In genomic region chr17:80168425-80169182, GRCm38 (mm10) we compare ENCODE assay signal across 8 mouse cellular contexts. TPM values are rescaled to one million over a fixed set of nuclear protein-coding genes. Genes with fewer than 3 reads are reported as not detected.
DNase-seq lines count a peak whose midpoint lies in the region; ATAC-seq lines count a peak whose summit lies in the region.

No protein-coding gene starts in this region.

- 0 out of 2 replicates have a peak, but pooled peaks have one; percentile 32 for ATAC-seq in heart, embryonic 15.5 days (replicated peaks; ENCODE audit: insufficient number of reproducible peaks, insufficient read depth, low FRiP score, low read depth)
- peak; percentile 91 for ATAC-seq in midbrain, embryonic 16.5 days
- ATAC-seq in megakaryocyte progenitor cell, adult 5-6 weeks (replicated peaks; ENCODE audit: poor library complexity), result no peak

- peaks cover 23% of the 10 kb centered on the region for H3K4me1 ChIP-seq in forebrain, embryonic 10.5 days
- H3K4me1 ChIP-seq in heart, embryonic 15.5 days (replicated peaks), result peaks cover 37% of the 10 kb centered on the region
- H3K4me1 ChIP-seq in midbrain, embryonic 16.5 days (ENCODE audit: control insufficient read depth, insufficient read depth, low read length), result peaks cover 18% of the 10 kb centered on the region

- peak overlapping the region; percentile 49 for H3K4me2 ChIP-seq in heart, embryonic 15.5 days
- peak overlapping the region; percentile 55 for H3K4me2 ChIP-seq in midbrain, embryonic 16.5 days (ENCODE audit: low read length)

- H3K9ac ChIP-seq in heart, embryonic 15.5 days, result no peak overlapping the region
- peak overlapping the region; percentile 48 for H3K9ac ChIP-seq in midbrain, embryonic 16.5 days (ENCODE audit: low read depth, low read length)

- 33% methylated on average over 16 of the region's 16 CpGs for WGBS in forebrain, embryonic 10.5 days
- 25% methylated on average over 16 of the region's 16 CpGs for WGBS in heart, embryonic 15.5 days
- WGBS in midbrain, embryonic 16.5 days, result 19% methylated on average over 16 of the region's 16 CpGs

- H3K36me3 ChIP-seq in forebrain, embryonic 10.5 days (replicated peaks), result no peaks in the 10 kb centered on the region
- no peaks in the 10 kb centered on the region for H3K36me3 ChIP-seq in heart, embryonic 15.5 days
- no peaks in the 10 kb centered on the region for H3K36me3 ChIP-seq in midbrain, embryonic 16.5 days (ENCODE audit: control insufficient read depth, insufficient read depth, low read length)

- H3K4me3 ChIP-seq in forebrain, embryonic 10.5 days, result peak overlapping the region; percentile 10; the same call in 1 of the 2 replicates
- H3K4me3 ChIP-seq in heart, embryonic 15.5 days, result peak overlapping the region; percentile 1; the same call in 1 of the 2 replicates
- peak overlapping the region; percentile 19 for H3K4me3 ChIP-seq in midbrain, embryonic 16.5 days (ENCODE audit: low read depth, low read length)

- H3K27me3 ChIP-seq in forebrain, embryonic 10.5 days (ENCODE audit: poor library complexity, severe bottlenecking), result no peaks in the 10 kb centered on the region
- no peaks in the 10 kb centered on the region for H3K27me3 ChIP-seq in heart, embryonic 15.5 days
- H3K27me3 ChIP-seq in midbrain, embryonic 16.5 days (ENCODE audit: control insufficient read depth, insufficient read depth, low read depth, low read length), result no peaks in the 10 kb centered on the region

- H3K9me3 ChIP-seq in forebrain, embryonic 10.5 days, result no peaks in the 10 kb centered on the region
- H3K9me3 ChIP-seq in heart, embryonic 15.5 days (replicated peaks), result no peaks in the 10 kb centered on the region
- no peaks in the 10 kb centered on the region for H3K9me3 ChIP-seq in midbrain, embryonic 16.5 days (replicated peaks; ENCODE audit: control insufficient read depth, low read length, poor library complexity, severe bottlenecking)

- H3K27ac ChIP-seq in forebrain, embryonic 10.5 days, result peak overlapping the region; percentile 40; the same call in 1 of the 2 replicates
- peak overlapping the region; percentile 10; the same call in 1 of the 2 replicates for H3K27ac ChIP-seq in heart, embryonic 15.5 days
- peak overlapping the region; percentile 90 for H3K27ac ChIP-seq in midbrain, embryonic 16.5 days (ENCODE audit: low read length)

- peak; percentile 15 for DNase-seq in urinary bladder, postnatal 14 days (ENCODE audit: low spot score)
- DNase-seq in urinary bladder, postnatal 36 days (ENCODE audit: low spot score in 2 of 2), result no peak
- DNase-seq in forebrain, embryonic 10.5 days (ENCODE audit: extremely low spot score, low spot score), result peak; percentile 44
- peak; percentile 61 to 63 for DNase-seq in layer of hippocampus, postnatal 10 days (ENCODE audit: low spot score in 2 of 2)
- DNase-seq in spleen, adult 12 weeks (ENCODE audit: low spot score), result no peak

RNA-seq across cellular contexts. Expression of gene Srsf7, which starts 38.5 kb away (rescaled TPM):
- 917 and 919 TPM in 2 replicates for polyA plus RNA-seq in forebrain, embryonic 10.5 days (2016; fragmentation: Nextera tagmentation; extraction: Ambion mirVana)
- 252 and 294 TPM in 2 replicates for polyA plus RNA-seq in heart, embryonic 15.5 days (2015; fragmentation: Nextera tagmentation; extraction: Ambion mirVana)
- total RNA-seq in layer of hippocampus, postnatal 10 days (2021), result 100 to 1,000 TPM; 122 to 141 TPM
- 395 and 441 TPM in 2 replicates for polyA plus RNA-seq in midbrain, embryonic 16.5 days (2015; fragmentation: Nextera tagmentation; extraction: Ambion mirVana)
- total RNA-seq in megakaryocyte progenitor cell, adult 5-6 weeks (2015), result 538 and 545 TPM in 2 replicates
- total RNA-seq in megakaryocyte progenitor cell, adult 5-6 weeks (2017), result 490 and 575 TPM in 2 replicates

RNA-seq across cellular contexts. Expression of gene Ttc39d, which starts 38.7 kb away (rescaled TPM):
- 0.09 and 0.20 TPM in 2 replicates for polyA plus RNA-seq in forebrain, embryonic 10.5 days (2016; fragmentation: Nextera tagmentation; extraction: Ambion mirVana)
- 0.10 TPM in 1 of 2 replicates, not detected in the other for polyA plus RNA-seq in heart, embryonic 15.5 days (2015; fragmentation: Nextera tagmentation; extraction: Ambion mirVana)
- total RNA-seq in layer of hippocampus, postnatal 10 days (2021), result under 1 TPM; 0.16 to 0.22 TPM
- 0.11 and 0.30 TPM in 2 replicates for polyA plus RNA-seq in midbrain, embryonic 16.5 days (2015; fragmentation: Nextera tagmentation; extraction: Ambion mirVana)
- not detected in 2 replicates for total RNA-seq in megakaryocyte progenitor cell, adult 5-6 weeks (2015)
- total RNA-seq in megakaryocyte progenitor cell, adult 5-6 weeks (2017), result not detected in 2 replicates

RNA-seq across cellular contexts. Expression of gene Galm, which starts 41.3 kb away (rescaled TPM):
- 13.4 and 15.5 TPM in 2 replicates for polyA plus RNA-seq in forebrain, embryonic 10.5 days (2016; fragmentation: Nextera tagmentation; extraction: Ambion mirVana)
- polyA plus RNA-seq in heart, embryonic 15.5 days (2015; fragmentation: Nextera tagmentation; extraction: Ambion mirVana), result 13.0 and 13.4 TPM in 2 replicates
- 1 to 10 TPM; 2.9 to 3.7 TPM for total RNA-seq in layer of hippocampus, postnatal 10 days (2021)
- polyA plus RNA-seq in midbrain, embryonic 16.5 days (2015; fragmentation: Nextera tagmentation; extraction: Ambion mirVana), result 1.4 and 2.0 TPM in 2 replicates
- total RNA-seq in megakaryocyte progenitor cell, adult 5-6 weeks (2015), result 5.9 and 7.6 TPM in 2 replicates
- 4.5 and 6.7 TPM in 2 replicates for total RNA-seq in megakaryocyte progenitor cell, adult 5-6 weeks (2017)

RNA-seq across cellular contexts. Expression of gene Gemin6, which starts 55.6 kb away (rescaled TPM):
- 64.1 and 66.8 TPM in 2 replicates for polyA plus RNA-seq in forebrain, embryonic 10.5 days (2016; fragmentation: Nextera tagmentation; extraction: Ambion mirVana)
- 24.2 and 26.0 TPM in 2 replicates for polyA plus RNA-seq in heart, embryonic 15.5 days (2015; fragmentation: Nextera tagmentation; extraction: Ambion mirVana)
- total RNA-seq in layer of hippocampus, postnatal 10 days (2021), result 1 to 10 TPM; 5.1 to 6.8 TPM
- polyA plus RNA-seq in midbrain, embryonic 16.5 days (2015; fragmentation: Nextera tagmentation; extraction: Ambion mirVana), result 17.2 and 18.2 TPM in 2 replicates
- total RNA-seq in megakaryocyte progenitor cell, adult 5-6 weeks (2015), result 44.5 and 47.4 TPM in 2 replicates
- 44.8 and 51.5 TPM in 2 replicates for total RNA-seq in megakaryocyte progenitor cell, adult 5-6 weeks (2017)

Comparison
In these comparisons a context has a peak if more than half of its experiments do, and no peak if none do; other contexts are left out.
1. DNase-seq: peak in urinary bladder, postnatal 14 days (single experiment), forebrain, embryonic 10.5 days (single experiment) and layer of hippocampus, postnatal 10 days (2 of 2); none in urinary bladder, postnatal 36 days (0 of 2) and spleen, adult 12 weeks (single experiment).
2. H3K27ac ChIP-seq: peak in every context shown above with its lines; median percentile 90 in midbrain, embryonic 16.5 days; 40 in forebrain, embryonic 10.5 days; 10 in heart, embryonic 15.5 days.
3. Peak in every context shown above with its lines, with median percentiles within 50 percentile points of each other: H3K4me3 ChIP-seq.